Mouse (Mus musculus) E14TG2a.4 (cell line): Measurements from ENCODE around the gene Ppfibp2.

Experiments used
- CTCF ChIP-seq: conservative IDR thresholded peaks from 2 replicates; pipeline ENCODE4 v1.5.1; 2014; ENCODE audit warnings: low read length
- POU5F1 ChIP-seq: IDR thresholded peaks from 2 replicates; pipeline ENCODE4 v1.6.1; 2014; ENCODE audit warnings: low read length, borderline replicate concordance

- TF ChIP-seq CTCF, result no peak
- TF ChIP-seq POU5F1, result no peak
Observed at GRCm38 (mm10) chr7:107593904-107594303, 1.1 kb upstream of the Ppfibp2 start.
